Mouse (Mus musculus): ENCODE data around the gene D630003M21Rik. TPM values are rescaled to one million over a fixed set of nuclear protein-coding genes. Genes with fewer than 3 reads are reported as not detected.

The D630003M21Rik gene
- polyA plus RNA-seq, 1 experiment from 2014 or later, result 2.9 TPM

DNA sequence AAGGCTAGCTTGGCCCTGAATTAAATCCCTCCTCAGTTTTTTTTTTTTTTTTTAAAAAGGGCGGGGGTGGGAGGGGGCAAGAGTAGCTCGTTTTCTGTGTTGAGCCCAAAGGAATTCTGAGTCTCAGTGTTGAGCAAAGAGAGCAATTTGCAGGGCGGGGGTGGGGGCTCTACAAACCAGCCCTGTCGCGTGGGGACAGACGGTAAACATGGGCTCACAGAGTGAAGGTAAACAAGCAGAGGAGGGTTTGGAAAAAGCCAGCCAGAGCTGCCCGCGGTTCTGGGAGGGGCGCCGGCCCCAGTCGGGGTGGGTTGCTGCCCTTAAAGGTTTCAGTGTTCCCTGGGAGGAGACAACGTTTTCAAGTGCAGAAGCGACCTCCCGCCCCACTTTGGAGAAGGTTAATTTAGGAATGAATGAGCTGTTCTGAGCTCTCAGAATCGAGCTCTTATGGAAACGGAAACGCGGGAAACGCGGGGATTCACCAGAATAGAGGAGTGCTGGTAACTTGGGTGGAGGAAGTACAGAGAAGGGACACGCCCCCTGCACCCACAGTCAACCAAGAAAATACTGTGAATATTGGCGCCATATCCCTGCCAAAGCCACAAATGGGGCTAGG, 75.2 kb downstream of the D630003M21Rik start:
- H3K9me3 ChIP-seq (ENCODE audit: control insufficient read depth, low read length), result peaks cover 4% of the 10 kb centered on the region
- WGBS, result 1% methylated on average over 22 of the region's 22 CpGs
- no peaks in the 10 kb centered on the region for H3K36me3 ChIP-seq (ENCODE audit: control insufficient read depth, insufficient read depth, low read length)
- H3K9ac ChIP-seq (ENCODE audit: low read depth, low read length), result peak overlapping the region; percentile 61
- H3K27me3 ChIP-seq (replicated peaks; ENCODE audit: control insufficient read depth, insufficient read depth, low read length), result no peaks in the 10 kb centered on the region
- ATAC-seq, result peak; percentile 60
- H3K27ac ChIP-seq (ENCODE audit: low read length), result peak overlapping the region; percentile 25
- H3K4me2 ChIP-seq (ENCODE audit: low read depth, low read length), result peak overlapping the region; percentile 62
- peaks cover 24% of the 10 kb centered on the region for H3K4me1 ChIP-seq (ENCODE audit: control insufficient read depth, insufficient read depth, low read length)
- peak overlapping the region; percentile 47 for H3K4me3 ChIP-seq (ENCODE audit: low read length)

DNA sequence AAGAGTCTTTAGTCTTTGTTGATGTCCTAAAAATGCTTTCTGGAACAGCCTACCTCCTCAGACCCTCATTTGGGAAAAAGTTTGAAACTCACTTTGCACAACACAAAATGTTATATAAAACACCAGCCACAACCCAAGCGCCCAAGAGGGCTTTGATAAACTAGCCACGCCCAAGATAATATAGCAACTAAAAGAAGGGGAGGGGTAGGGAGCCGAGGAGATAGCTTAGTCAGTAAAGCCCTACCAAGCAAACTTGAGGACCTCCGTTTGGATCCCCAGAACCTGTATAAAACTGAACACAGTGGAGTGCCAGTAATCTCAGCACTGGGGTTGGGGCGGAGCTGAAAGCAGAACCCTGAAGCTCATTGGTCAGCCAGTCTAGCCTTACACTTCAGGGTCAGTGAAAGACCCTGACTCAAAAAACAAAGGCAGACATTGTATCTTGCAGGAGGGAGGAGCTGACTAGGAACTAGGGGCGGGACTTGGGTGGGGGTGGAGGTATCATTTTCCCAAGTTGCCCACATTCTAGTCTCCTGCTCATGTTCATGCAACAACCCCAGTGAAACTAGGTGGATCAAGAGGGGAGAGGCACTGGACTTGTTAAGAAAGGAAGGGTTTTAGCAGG, 76.2 kb downstream of the D630003M21Rik start:
- H3K4me2 ChIP-seq (ENCODE audit: low read depth, low read length), result no peak overlapping the region
- H3K36me3 ChIP-seq (ENCODE audit: control insufficient read depth, insufficient read depth, low read length), result no peaks in the 10 kb centered on the region
- H3K27ac ChIP-seq (ENCODE audit: low read length), result no peak overlapping the region
- ATAC-seq, result peak; percentile 14; the same call in 1 of the 2 replicates
- 43% methylated on average over 6 of the region's 6 CpGs for WGBS
- H3K4me1 ChIP-seq (ENCODE audit: control insufficient read depth, insufficient read depth, low read length), result peaks cover 24% of the 10 kb centered on the region
- no peak overlapping the region for H3K4me3 ChIP-seq (ENCODE audit: low read length)
- H3K9ac ChIP-seq (ENCODE audit: low read depth, low read length), result no peak overlapping the region
- H3K27me3 ChIP-seq (replicated peaks; ENCODE audit: control insufficient read depth, insufficient read depth, low read length), result no peaks in the 10 kb centered on the region
- H3K9me3 ChIP-seq (ENCODE audit: control insufficient read depth, low read length), result peaks cover 4% of the 10 kb centered on the region

DNA sequence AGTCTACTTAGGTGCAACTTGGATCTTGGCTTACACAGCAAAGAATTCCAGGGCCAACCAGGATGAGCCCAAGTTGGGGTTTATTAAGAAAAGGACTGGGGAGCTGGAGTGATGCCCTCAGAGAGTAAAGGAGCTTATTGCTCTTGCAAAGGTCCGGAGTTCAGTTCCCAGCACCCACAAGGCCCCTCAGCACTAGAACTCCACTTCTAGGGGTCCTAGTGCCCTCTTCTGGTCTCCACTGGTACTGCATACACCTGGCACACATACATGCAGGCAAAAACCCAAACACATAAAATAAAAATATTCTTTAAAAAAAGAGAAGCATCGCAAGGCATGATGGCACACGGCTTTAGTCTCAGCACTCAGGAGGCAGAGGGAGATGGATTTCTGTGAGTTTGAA, 77.9 kb downstream of the D630003M21Rik start:
- Histone ChIP-seq H3K27me3 (replicated peaks; ENCODE audit: control insufficient read depth, insufficient read depth, low read length) (no peaks in the 10 kb centered on the region), H3K9ac (ENCODE audit: low read depth, low read length) (no peak overlapping the region), H3K4me3 (ENCODE audit: low read length) (no peak overlapping the region), H3K27ac (ENCODE audit: low read length) (no peak overlapping the region), H3K4me2 (ENCODE audit: low read depth, low read length) (no peak overlapping the region), H3K36me3 (ENCODE audit: control insufficient read depth, insufficient read depth, low read length) (no peaks in the 10 kb centered on the region), H3K9me3 (ENCODE audit: control insufficient read depth, low read length) (peaks cover 4% of the 10 kb centered on the region), H3K4me1 (ENCODE audit: control insufficient read depth, insufficient read depth, low read length) (peaks cover 24% of the 10 kb centered on the region)
- 95% methylated on average over 3 of the region's 3 CpGs for WGBS
- no peak for ATAC-seq

DNA sequence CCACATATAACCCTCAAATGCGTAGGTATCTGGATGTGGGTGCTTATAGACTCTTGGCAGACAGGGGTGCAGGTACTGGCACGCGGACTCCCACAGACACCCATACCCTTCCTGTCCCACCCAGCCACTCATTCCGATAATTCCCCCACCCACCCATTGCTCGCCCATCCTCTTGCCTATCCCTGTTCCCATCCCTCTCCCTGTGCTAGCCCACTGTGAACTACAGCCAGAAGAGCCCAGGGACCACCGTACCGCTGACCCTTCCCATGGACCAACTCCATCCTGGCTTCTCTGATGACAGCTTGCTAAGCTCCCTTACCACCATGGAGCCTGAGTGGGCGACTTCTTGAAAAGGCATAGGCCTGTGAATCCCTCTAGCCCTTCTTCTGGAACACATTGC, 82.1 kb downstream of the D630003M21Rik start:
- Histone ChIP-seq H3K4me2 (ENCODE audit: low read depth, low read length) (no peak overlapping the region), H3K9ac (ENCODE audit: low read depth, low read length) (no peak overlapping the region), H3K9me3 (ENCODE audit: control insufficient read depth, low read length) (peaks cover 4% of the 10 kb centered on the region), H3K4me3 (ENCODE audit: low read length) (no peak overlapping the region), H3K27me3 (replicated peaks; ENCODE audit: control insufficient read depth, insufficient read depth, low read length) (no peaks in the 10 kb centered on the region), H3K27ac (ENCODE audit: low read length) (no peak overlapping the region), H3K36me3 (ENCODE audit: control insufficient read depth, insufficient read depth, low read length) (no peaks in the 10 kb centered on the region), H3K4me1 (ENCODE audit: control insufficient read depth, insufficient read depth, low read length) (peaks cover 31% of the 10 kb centered on the region)
- 95% methylated on average over 8 of the region's 8 CpGs for WGBS
- ATAC-seq, result no peak

DNA sequence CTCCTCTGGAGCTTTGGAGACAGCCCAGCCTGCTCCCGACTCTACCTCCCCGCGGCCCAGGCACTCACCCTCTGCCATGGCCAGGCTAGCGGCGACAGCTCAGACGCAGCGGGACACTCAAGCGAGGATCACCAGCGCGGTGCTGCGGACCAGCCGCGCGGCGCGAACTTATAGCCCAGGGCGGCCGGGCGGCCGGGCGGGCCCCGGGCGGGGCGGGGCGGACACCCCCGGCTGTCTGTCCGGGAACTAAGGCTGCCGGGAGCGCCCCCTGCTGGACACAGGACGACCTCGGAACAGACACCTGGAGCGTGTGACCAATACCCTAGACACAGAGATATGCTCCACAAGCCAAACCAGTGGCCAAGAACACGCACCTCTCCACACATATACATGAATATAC, 82.8 kb downstream of the D630003M21Rik start, which contains the start of gene Tgm2:
Tgm2 (minus strand) TSS at position 214 of the 400 bp plus-strand sequence.
- Histone ChIP-seq H3K4me3 (ENCODE audit: low read length) (peak within 1 kb of the TSS; percentile 69), H3K4me1 (ENCODE audit: control insufficient read depth, insufficient read depth, low read length) (peaks cover 39% of the 10 kb centered on the region), H3K9me3 (ENCODE audit: control insufficient read depth, low read length) (peaks cover 3% of the 10 kb centered on the region), H3K27ac (ENCODE audit: low read length) (peak within 1 kb of the TSS; percentile 48; the same call in 1 of the 2 replicates), H3K36me3 (ENCODE audit: control insufficient read depth, insufficient read depth, low read length) (no peaks in the 10 kb centered on the region), H3K27me3 (replicated peaks; ENCODE audit: control insufficient read depth, insufficient read depth, low read length) (no peaks in the 10 kb centered on the region), H3K4me2 (ENCODE audit: low read depth, low read length) (peak within 1 kb of the TSS; percentile 78), H3K9ac (ENCODE audit: low read depth, low read length) (peak within 1 kb of the TSS; percentile 84)
- under 1% methylated on average over 33 of the region's 33 CpGs for WGBS
- ATAC-seq, result peak; percentile 85

DNA sequence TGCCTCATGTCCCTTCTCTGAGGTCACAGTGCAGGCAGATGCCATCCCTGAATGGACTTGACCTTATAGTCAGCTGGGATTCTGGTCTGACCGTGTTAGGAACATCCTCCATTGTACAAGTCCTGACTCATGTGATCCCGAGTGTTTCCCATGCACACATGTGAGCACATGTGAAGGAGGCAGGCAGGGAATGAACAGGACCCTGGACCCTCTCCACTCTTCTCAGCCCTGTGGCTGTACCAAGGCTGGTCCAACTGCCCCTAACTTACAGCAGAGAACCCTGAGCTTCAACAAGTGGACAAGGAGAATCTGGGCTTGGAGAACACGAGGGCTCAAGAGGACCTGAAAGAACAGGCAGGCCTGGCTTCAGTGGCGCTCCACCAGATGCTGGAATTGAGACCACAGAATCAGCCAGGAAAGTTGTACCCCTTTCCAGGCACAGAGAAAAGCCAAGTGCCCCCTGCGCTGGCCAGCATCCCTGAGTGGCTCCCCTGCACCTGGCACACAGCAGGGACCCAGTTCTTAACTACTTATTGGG, 83.4 kb downstream of the D630003M21Rik start:
- 64% methylated on average over 5 of the region's 5 CpGs for WGBS
- H3K4me2 ChIP-seq (ENCODE audit: low read depth, low read length), result peak overlapping the region; percentile 78
- peaks cover 44% of the 10 kb centered on the region for H3K4me1 ChIP-seq (ENCODE audit: control insufficient read depth, insufficient read depth, low read length)
- peak overlapping the region; percentile 48; the same call in 1 of the 2 replicates for H3K27ac ChIP-seq (ENCODE audit: low read length)
- H3K4me3 ChIP-seq (ENCODE audit: low read length), result peak overlapping the region; percentile 69
- no peaks in the 10 kb centered on the region for H3K36me3 ChIP-seq (ENCODE audit: control insufficient read depth, insufficient read depth, low read length)
- H3K27me3 ChIP-seq (replicated peaks; ENCODE audit: control insufficient read depth, insufficient read depth, low read length), result no peaks in the 10 kb centered on the region
- ATAC-seq, result peak; percentile 3
- H3K9me3 ChIP-seq (ENCODE audit: control insufficient read depth, low read length), result no peaks in the 10 kb centered on the region
- peak overlapping the region; percentile 84 for H3K9ac ChIP-seq (ENCODE audit: low read depth, low read length)

DNA sequence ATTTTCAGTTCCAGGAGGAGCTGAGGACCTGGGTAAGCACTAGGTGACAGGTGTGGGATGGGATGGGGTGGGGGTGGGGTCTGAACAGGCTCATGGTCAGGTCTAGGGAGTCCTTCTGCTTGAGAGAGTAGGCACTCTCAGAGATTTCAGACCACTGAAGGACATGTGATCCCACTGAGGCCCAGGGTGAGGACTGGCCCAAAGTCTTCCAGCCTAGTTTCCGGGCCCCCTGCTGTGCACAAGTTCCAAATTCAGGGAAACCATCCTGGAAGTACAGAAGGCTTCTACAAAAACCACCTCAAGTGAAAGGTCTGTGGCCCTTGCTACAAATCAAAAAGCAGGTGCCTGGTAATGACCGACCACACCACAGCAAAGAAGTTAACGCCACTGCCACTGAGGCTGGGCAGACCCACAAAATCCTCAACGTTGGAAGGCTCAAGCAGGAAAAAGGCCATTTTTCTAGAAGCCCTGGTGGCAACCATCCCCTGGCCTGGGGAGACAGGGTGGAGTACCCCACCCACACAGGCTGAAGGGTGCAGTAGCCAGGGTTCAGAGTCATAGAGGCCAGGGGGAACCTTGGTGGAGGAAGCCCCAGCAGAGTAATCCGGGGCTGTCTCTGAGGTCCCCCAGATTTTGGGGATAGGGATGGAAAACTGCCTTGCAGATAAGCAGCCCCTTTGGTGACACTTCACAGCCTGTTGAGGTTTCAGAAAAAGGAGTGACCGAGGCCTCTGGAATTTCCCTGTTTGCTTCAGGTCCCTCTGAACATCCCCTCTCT, 84.1 kb downstream of the D630003M21Rik start:
- 77% methylated on average over 6 of the region's 6 CpGs for WGBS
- H3K4me3 ChIP-seq (ENCODE audit: low read length), result peak overlapping the region; percentile 69
- 0 out of 2 replicates have a peak overlapping the region, but pooled peaks have one; percentile 12 for H3K27ac ChIP-seq (ENCODE audit: low read length)
- H3K36me3 ChIP-seq (ENCODE audit: control insufficient read depth, insufficient read depth, low read length), result no peaks in the 10 kb centered on the region
- ATAC-seq, result no peak
- peak overlapping the region; percentile 78 for H3K4me2 ChIP-seq (ENCODE audit: low read depth, low read length)
- H3K27me3 ChIP-seq (replicated peaks; ENCODE audit: control insufficient read depth, insufficient read depth, low read length), result no peaks in the 10 kb centered on the region
- H3K9me3 ChIP-seq (ENCODE audit: control insufficient read depth, low read length), result no peaks in the 10 kb centered on the region
- peaks cover 44% of the 10 kb centered on the region for H3K4me1 ChIP-seq (ENCODE audit: control insufficient read depth, insufficient read depth, low read length)
- H3K9ac ChIP-seq (ENCODE audit: low read depth, low read length), result peak overlapping the region; percentile 84

DNA sequence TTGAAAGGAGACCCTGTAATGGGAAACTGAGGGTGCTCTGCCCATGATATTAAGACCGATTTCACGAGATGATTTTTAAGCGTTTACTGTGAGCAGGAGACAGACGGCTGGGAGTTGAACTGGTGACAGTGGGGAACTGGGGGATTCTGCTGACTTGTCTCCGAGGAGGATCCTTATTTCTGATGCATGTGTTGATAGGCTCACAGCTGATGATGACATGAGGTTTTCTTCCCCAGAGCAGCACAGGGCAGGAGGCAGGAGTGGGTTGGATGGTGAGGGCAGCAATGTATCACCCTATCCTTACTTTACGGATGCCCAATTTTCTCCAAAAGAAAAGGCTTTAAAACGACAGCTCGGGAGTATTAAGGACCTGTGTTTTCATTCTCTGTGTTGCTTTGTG, 84.8 kb downstream of the D630003M21Rik start:
- Histone ChIP-seq H3K9ac (ENCODE audit: low read depth, low read length) (peak overlapping the region; percentile 23), H3K36me3 (ENCODE audit: control insufficient read depth, insufficient read depth, low read length) (no peaks in the 10 kb centered on the region), H3K4me2 (ENCODE audit: low read depth, low read length) (peak overlapping the region; percentile 78), H3K27ac (ENCODE audit: low read length) (0 out of 2 replicates have a peak overlapping the region, but pooled peaks have one; percentile 12), H3K4me1 (ENCODE audit: control insufficient read depth, insufficient read depth, low read length) (peaks cover 44% of the 10 kb centered on the region), H3K27me3 (replicated peaks; ENCODE audit: control insufficient read depth, insufficient read depth, low read length) (no peaks in the 10 kb centered on the region), H3K9me3 (ENCODE audit: control insufficient read depth, low read length) (no peaks in the 10 kb centered on the region), H3K4me3 (ENCODE audit: low read length) (peak overlapping the region; percentile 69)
- 54% methylated on average over 8 of the region's 8 CpGs for WGBS
- no peak for ATAC-seq

DNA sequence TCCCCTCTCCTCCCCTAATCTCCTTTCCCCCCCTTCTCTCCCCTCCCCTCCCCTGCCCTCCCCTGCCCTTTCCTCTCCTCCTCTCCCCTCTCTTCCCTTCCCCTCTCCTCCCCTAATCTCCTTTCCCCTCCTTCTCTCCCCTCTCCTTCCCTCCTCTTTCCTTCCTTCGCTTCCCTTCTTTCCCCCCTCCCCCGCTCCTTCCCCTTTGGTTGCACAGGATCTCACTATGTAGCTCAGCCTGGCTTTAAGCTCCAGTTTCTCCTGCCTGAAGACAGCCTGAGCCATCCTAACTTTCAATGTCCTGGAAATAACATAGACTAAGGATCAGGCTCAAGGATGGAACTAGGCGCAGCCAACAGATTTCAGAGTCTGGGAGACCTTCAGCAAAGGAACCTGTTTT, 85.2 kb downstream of the D630003M21Rik start:
- Histone ChIP-seq H3K9ac (ENCODE audit: low read depth, low read length) (peak overlapping the region; percentile 23; the same call in 1 of the 2 replicates), H3K27me3 (replicated peaks; ENCODE audit: control insufficient read depth, insufficient read depth, low read length) (no peaks in the 10 kb centered on the region), H3K27ac (ENCODE audit: low read length) (0 out of 2 replicates have a peak overlapping the region, but pooled peaks have one; percentile 12), H3K36me3 (ENCODE audit: control insufficient read depth, insufficient read depth, low read length) (no peaks in the 10 kb centered on the region), H3K4me1 (ENCODE audit: control insufficient read depth, insufficient read depth, low read length) (peaks cover 44% of the 10 kb centered on the region), H3K4me2 (ENCODE audit: low read depth, low read length) (peak overlapping the region; percentile 78), H3K9me3 (ENCODE audit: control insufficient read depth, low read length) (no peaks in the 10 kb centered on the region), H3K4me3 (ENCODE audit: low read length) (peak overlapping the region; percentile 69; the same call in 1 of the 2 replicates)
- 62% methylated on average over 3 of the region's 3 CpGs for WGBS
- no peak for ATAC-seq
